Mouse (Mus musculus) liver, embryonic 15.5 days (tissue): ENCODE results near the gene Spint3. TPM values are rescaled to one million over a fixed set of nuclear protein-coding genes. Genes with fewer than 3 reads are reported as not detected.
A peak's percentile ranks its signal among the peaks of the same experiment; 100 is the strongest.

ENCODE experiments used
- ATAC-seq: fragments of 200-750 bp; cut with Nextera tagmentation; 2 replicates; pipeline ENCODE4 v1.8.0; 2017; ENCODE audit warnings: moderate number of reproducible peaks, mild to moderate bottlenecking, moderate library complexity; ENCODE audit not compliant: insufficient read depth
- H3K27ac ChIP-seq: fragments of 300-500 bp; sonication (generic); replicated peaks from 2 replicates; pipeline ENCODE4 v1.5.1; 2015; ENCODE audit warnings: mild to moderate bottlenecking, inconsistent platforms
- H3K27me3 ChIP-seq: fragments of 300-500 bp; sonication (generic); 2 replicates; pipeline ENCODE4 v1.6.1; 2015; ENCODE audit warnings: mild to moderate bottlenecking, inconsistent platforms
- H3K36me3 ChIP-seq: fragments of 300-500 bp; sonication (generic); replicated peaks from 2 replicates; pipeline ENCODE4 v1.6.1; 2015; ENCODE audit warnings: moderate library complexity, mild to moderate bottlenecking, inconsistent platforms
- H3K4me1 ChIP-seq: fragments of 300-500 bp; sonication (generic); replicated peaks from 2 replicates; pipeline ENCODE4 v1.6.1; 2015; ENCODE audit warnings: inconsistent platforms
- H3K4me2 ChIP-seq: fragments of 300-500 bp; sonication (generic); 2 replicates; pipeline ENCODE4 v1.6.1; 2015; ENCODE audit warnings: moderate library complexity, mild to moderate bottlenecking, inconsistent platforms
- H3K4me3 ChIP-seq: fragments of 300-500 bp; sonication (generic); replicated peaks from 2 replicates; pipeline ENCODE4 v1.5.1; 2015; ENCODE audit warnings: mild to moderate bottlenecking, inconsistent platforms
- H3K9ac ChIP-seq: fragments of 300-500 bp; sonication (generic); 2 replicates; pipeline ENCODE4 v1.6.1; 2015; ENCODE audit warnings: moderate library complexity, mild to moderate bottlenecking, inconsistent platforms
- H3K9me3 ChIP-seq: fragments of 300-500 bp; sonication (generic); replicated peaks from 2 replicates; pipeline ENCODE4 v1.6.1; 2016; ENCODE audit warnings: inconsistent platforms
- WGBS: fragments of 180-500 bp; shearing (Covaris S2); methylation state at CpG from one replicate; pipeline ENCODE4 v1.1.7; 2015; ENCODE audit warnings: mixed read lengths; ENCODE audit not compliant: insufficient replicate concordance; 5-methylcytosine and 5-hydroxymethylcytosine counted together
- polyA plus RNA-seq: library from polyadenylated mRNA; unstranded; fragments of >200 nt; fragmentation: Nextera tagmentation; extraction: Ambion mirVana; gene quantifications from 2 replicates; pipeline ENCODE4 v1.2.1, GENCODE M21; 2015

Spint3 gene
- polyA plus RNA-seq, 1 experiment from 2014 or later, result not detected

DNA sequence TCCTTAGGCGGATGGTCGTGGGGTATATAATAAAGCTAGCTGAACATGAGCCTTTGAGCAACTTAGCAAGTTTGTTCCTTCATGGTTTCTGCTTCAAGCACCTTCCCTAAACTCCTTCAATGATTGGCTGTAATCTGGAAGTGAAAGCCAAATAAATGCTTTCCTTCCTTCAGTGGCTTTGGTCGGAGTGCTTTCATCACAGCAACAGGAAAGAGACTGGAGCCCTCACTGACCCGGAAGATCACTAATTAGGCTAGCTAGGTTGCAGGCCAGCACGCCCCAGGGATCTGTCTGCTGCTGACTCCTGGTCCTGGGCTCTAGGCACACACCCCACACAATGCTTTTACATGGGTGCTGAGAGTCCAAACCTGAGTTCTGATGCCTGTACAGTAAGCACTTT lies 44.7 kb downstream of the Spint3 start:
- 36% methylated on average over 5 of the region's 5 CpGs for WGBS

GRCm38 (mm10) chr2:164523301-164523773 lies 49.9 kb downstream of the Spint3 start:
- Histone ChIP-seq H3K36me3 (no peaks in the 10 kb centered on the region), H3K4me3 (no peak overlapping the region), H3K9me3 (no peaks in the 10 kb centered on the region), H3K27ac (no peak overlapping the region), H3K4me1 (0 out of 2 replicates have a peak, but pooled peaks cover 6% of the 10 kb centered on the region), H3K9ac (no peak overlapping the region), H3K4me2 (no peak overlapping the region), H3K27me3 (peaks cover 11% of the 10 kb centered on the region; the same call in 1 of the 2 replicates)
- 62% methylated on average over 10 of the region's 10 CpGs for whole genome bisulfite sequencing
- ATAC-seq, result no peak

More for the DNA sequence above, 44.7 kb downstream of the Spint3 start:
- H3K9ac ChIP-seq, result no peak overlapping the region
- H3K4me1 ChIP-seq, result peaks cover 4% of the 10 kb centered on the region; the same call in 1 of the 2 replicates
- no peak overlapping the region for H3K27ac ChIP-seq
- no peak overlapping the region for H3K4me2 ChIP-seq
- 0 out of 2 replicates have a peak, but pooled peaks cover 4% of the 10 kb centered on the region for H3K27me3 ChIP-seq
- H3K9me3 ChIP-seq, result no peaks in the 10 kb centered on the region
- ATAC-seq, result no peak
- no peak overlapping the region for H3K4me3 ChIP-seq
- no peaks in the 10 kb centered on the region for H3K36me3 ChIP-seq

GRCm38 (mm10) chr2:164522280-164522679 lies 51.0 kb downstream of the Spint3 start:
- Histone ChIP-seq H3K27ac (no peak overlapping the region; the same call in 1 of the 2 replicates), H3K9ac (no peak overlapping the region), H3K4me2 (peak overlapping the region; percentile 5; the same call in 1 of the 2 replicates), H3K9me3 (no peaks in the 10 kb centered on the region), H3K4me3 (no peak overlapping the region), H3K36me3 (no peaks in the 10 kb centered on the region), H3K4me1 (0 out of 2 replicates have a peak, but pooled peaks cover 6% of the 10 kb centered on the region), H3K27me3 (peaks cover 11% of the 10 kb centered on the region; the same call in 1 of the 2 replicates)
- 12% methylated on average over 8 of the region's 8 CpGs for WGBS
- no peak for ATAC-seq

DNA sequence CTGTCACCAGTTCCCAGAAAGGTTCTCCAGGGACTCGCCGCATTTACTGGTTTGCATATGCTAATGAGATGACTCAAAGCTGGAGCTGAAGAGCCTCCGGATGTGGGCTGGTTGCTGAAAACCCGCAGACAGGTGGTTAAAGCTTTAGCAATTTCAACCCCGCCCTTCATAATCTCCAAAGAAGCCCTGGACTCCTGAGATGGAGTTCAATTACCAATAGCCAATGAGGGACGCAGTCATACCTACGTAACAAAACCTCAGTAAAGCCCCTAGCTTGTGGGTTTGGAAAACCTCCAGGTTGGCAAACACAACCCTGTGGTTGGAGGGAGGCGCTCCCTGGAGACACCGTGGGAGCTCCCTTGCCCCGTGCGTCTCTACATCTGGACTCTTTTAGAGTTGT lies 51.4 kb downstream of the Spint3 start:
- Histone ChIP-seq H3K36me3 (no peaks in the 10 kb centered on the region), H3K9ac (no peak overlapping the region), H3K4me3 (no peak overlapping the region), H3K9me3 (no peaks in the 10 kb centered on the region), H3K27me3 (peaks cover 11% of the 10 kb centered on the region; the same call in 1 of the 2 replicates), H3K27ac (no peak overlapping the region; the same call in 1 of the 2 replicates), H3K4me2 (peak overlapping the region; percentile 5; the same call in 1 of the 2 replicates), H3K4me1 (0 out of 2 replicates have a peak, but pooled peaks cover 6% of the 10 kb centered on the region)
- 1% methylated on average over 11 of the region's 11 CpGs for WGBS
- no peak for ATAC-seq

DNA sequence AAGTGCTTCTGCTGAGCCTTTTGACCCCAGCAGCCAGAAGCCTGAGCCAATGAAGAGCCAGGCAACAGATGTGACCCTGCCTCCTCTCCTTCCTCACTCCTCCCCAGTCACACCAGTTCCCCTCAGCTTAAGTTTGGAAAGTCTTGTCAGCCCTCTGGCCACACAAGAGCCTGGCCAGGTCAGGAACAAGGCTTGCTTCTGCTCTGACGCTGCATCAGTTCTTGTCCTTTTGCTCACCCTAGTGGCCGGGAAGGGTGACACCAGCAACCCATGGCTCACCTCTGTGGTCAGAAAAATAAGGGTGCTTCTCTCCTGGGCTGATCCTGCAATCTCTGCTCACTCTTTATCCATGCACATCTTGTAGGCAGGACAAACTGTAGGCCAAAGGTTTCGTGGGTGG lies 52.5 kb downstream of the Spint3 start:
- H3K4me2 ChIP-seq, result no peak overlapping the region
- H3K9me3 ChIP-seq, result no peaks in the 10 kb centered on the region
- no peaks in the 10 kb centered on the region for H3K36me3 ChIP-seq
- H3K27ac ChIP-seq, result no peak overlapping the region
- ATAC-seq, result peak; percentile 22; the same call in 1 of the 2 replicates
- no peak overlapping the region for H3K9ac ChIP-seq
- H3K27me3 ChIP-seq, result peaks cover 11% of the 10 kb centered on the region; the same call in 1 of the 2 replicates
- 6% methylated on average over 3 of the region's 3 CpGs for WGBS
- 0 out of 2 replicates have a peak, but pooled peaks cover 6% of the 10 kb centered on the region for H3K4me1 ChIP-seq
- no peak overlapping the region for H3K4me3 ChIP-seq

Other genes with a start within 250 kb of the Spint3 start
- not detected in 2 replicates for gene Svs5, start 240.7 kb downstream of the Spint3 start, polyA plus RNA-seq
- 21.3 and 24.2 TPM in 2 replicates for gene Slpi, start 184.4 kb downstream of the Spint3 start, polyA plus RNA-seq
- 0.07 and 0.63 TPM in 2 replicates for gene Rbpjl, start 170.3 kb downstream of the Spint3 start, polyA plus RNA-seq
- gene Matn4, start 168.3 kb downstream of the Spint3 start, polyA plus RNA-seq, result 0.28 and 0.32 TPM in 2 replicates
- gene Sdc4, start 129.6 kb downstream of the Spint3 start, polyA plus RNA-seq, result 55.0 and 63.3 TPM in 2 replicates
- 27.1 and 29.7 TPM in 2 replicates for gene Sys1, start 116.5 kb downstream of the Spint3 start, polyA plus RNA-seq
- 5.0 TPM in 1 of 2 replicates, not detected in the other for gene Gm20458, start 112.5 kb downstream of the Spint3 start, polyA plus RNA-seq
- gene Trp53tg5, start 99.7 kb downstream of the Spint3 start, polyA plus RNA-seq, result not detected in 2 replicates
- gene Dbndd2, start 87.4 kb downstream of the Spint3 start, polyA plus RNA-seq, result 2.2 and 6.2 TPM in 2 replicates
- gene Pigt, start 75.9 kb downstream of the Spint3 start, polyA plus RNA-seq, result 23.6 and 25.9 TPM in 2 replicates
- gene Wfdc2, start 11.0 kb downstream of the Spint3 start, polyA plus RNA-seq, result 1.7 TPM in 2 replicates
- gene Wfdc6a, start 12.0 kb upstream of the Spint3 start, polyA plus RNA-seq, result not detected in 2 replicates
- gene Eppin, start 20.1 kb upstream of the Spint3 start, polyA plus RNA-seq, result not detected in 2 replicates
- not detected in 2 replicates for gene Wfdc6b, start 40.1 kb upstream of the Spint3 start, polyA plus RNA-seq
- not detected in 2 replicates for gene Wfdc8, start 40.2 kb upstream of the Spint3 start, polyA plus RNA-seq
- gene Wfdc16, start 65.3 kb upstream of the Spint3 start, polyA plus RNA-seq, result not detected in 2 replicates
- gene Wfdc10, start 82.6 kb upstream of the Spint3 start, polyA plus RNA-seq, result not detected in 2 replicates
- gene Wfdc9, start 83.1 kb upstream of the Spint3 start, polyA plus RNA-seq, result not detected in 2 replicates
- not detected in 2 replicates for gene Wfdc11, start 100.6 kb upstream of the Spint3 start, polyA plus RNA-seq
- gene Wfdc13, start 111.6 kb upstream of the Spint3 start, polyA plus RNA-seq, result not detected in 2 replicates
- gene Spint4, start 125.0 kb upstream of the Spint3 start, polyA plus RNA-seq, result not detected in 2 replicates
- gene Spint5, start 141.8 kb upstream of the Spint3 start, polyA plus RNA-seq, result not detected in 2 replicates
- 2.3 and 2.4 TPM in 2 replicates for gene Wfdc3, start 172.5 kb upstream of the Spint3 start, polyA plus RNA-seq
- gene Dnttip1, start 172.5 kb upstream of the Spint3 start, polyA plus RNA-seq, result 40.5 and 41.1 TPM in 2 replicates
- gene Ube2c, start 196.4 kb upstream of the Spint3 start, polyA plus RNA-seq, result 682 and 720 TPM in 2 replicates
- gene Tnnc2, start 206.5 kb upstream of the Spint3 start, polyA plus RNA-seq, result 27.2 and 51.1 TPM in 2 replicates
- gene Snx21, start 212.4 kb upstream of the Spint3 start, polyA plus RNA-seq, result 5.6 and 7.9 TPM in 2 replicates
- gene Acot8, start 231.4 kb upstream of the Spint3 start, polyA plus RNA-seq, result 20.3 and 21.3 TPM in 2 replicates
- 4.3 and 5.5 TPM in 2 replicates for gene Zswim3, start 231.6 kb upstream of the Spint3 start, polyA plus RNA-seq
- gene Zswim1, start 249.2 kb upstream of the Spint3 start, polyA plus RNA-seq, result 4.4 TPM in 2 replicates